25 mouse cellular contexts compared by ENCODE assay signal in the genomic region with DNA sequence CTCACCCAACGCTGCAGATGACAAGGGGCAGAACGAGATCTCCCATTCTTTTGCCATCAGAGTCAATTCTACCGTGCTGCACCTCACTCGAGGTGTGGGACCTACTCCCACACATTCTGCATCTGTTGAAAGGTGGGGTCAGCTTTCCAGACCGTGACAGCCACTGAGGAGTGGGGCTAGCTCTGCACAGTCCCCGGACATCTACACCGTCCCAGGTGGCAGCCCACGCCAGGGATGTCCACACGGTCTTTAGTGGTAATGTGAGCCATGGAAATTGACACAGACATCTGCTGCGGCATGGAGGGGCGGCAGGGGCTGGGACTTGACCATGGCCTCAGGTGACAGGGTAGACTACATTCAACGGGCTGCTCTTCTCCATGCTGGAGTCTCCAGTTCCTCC.
"Had no signal": no experiment of that assay in that cellular context is flagged by ENCODE, and none has a peak within 500 bp of the region (broad histone marks: within the 10 kb centered on the region; RNA-seq: fewer than 3 reads in every experiment).

No protein-coding gene starts in this region.

- H3K36me3 ChIP-seq: heart, embryonic 13.5 days; heart, embryonic 15.5 days; hindbrain, embryonic 13.5 days; hindbrain, embryonic 15.5 days; limb, embryonic 10.5 days; limb, embryonic 12.5 days; liver, embryonic 13.5 days; liver, embryonic 15.5 days had no signal

- H3K27me3 ChIP-seq: heart, embryonic 13.5 days; heart, embryonic 15.5 days; hindbrain, embryonic 13.5 days; hindbrain, embryonic 15.5 days; limb, embryonic 12.5 days; liver, embryonic 13.5 days; liver, embryonic 15.5 days had no signal

- DNase-seq: forebrain, postnatal 0 days; gastrocnemius, postnatal 14 days; gastrocnemius, postnatal 36 days; heart, adult 18-20 months; heart, postnatal 14 days; heart, postnatal 36 days; kidney, adult 11 months; kidney, postnatal 10 days; kidney, postnatal 36 days; layer of hippocampus, adult 9-11 months; liver; liver, embryonic 13.5 days; liver, postnatal 0 days had no signal

- H3K27ac ChIP-seq: heart, embryonic 13.5 days; heart, embryonic 15.5 days; hindbrain, embryonic 13.5 days; hindbrain, embryonic 15.5 days; hindbrain, postnatal 0 days; left cerebral cortex, adult 2 months; limb, embryonic 10.5 days; limb, embryonic 12.5 days; liver, embryonic 13.5 days; liver, embryonic 15.5 days had no signal

- H3K9ac ChIP-seq: forebrain, postnatal 0 days; heart, embryonic 13.5 days; heart, embryonic 15.5 days; hindbrain, embryonic 13.5 days; hindbrain, embryonic 15.5 days; limb, embryonic 12.5 days; liver, embryonic 13.5 days; liver, embryonic 15.5 days; liver, postnatal 0 days had no signal

- H3K9me3 ChIP-seq: heart, embryonic 13.5 days; heart, embryonic 15.5 days; hindbrain, embryonic 13.5 days; hindbrain, embryonic 15.5 days; limb, embryonic 10.5 days; limb, embryonic 12.5 days; liver, embryonic 13.5 days; liver, embryonic 15.5 days had no signal

- H3K4me2 ChIP-seq: heart, embryonic 11.5 days; heart, embryonic 13.5 days; heart, embryonic 15.5 days; hindbrain, embryonic 13.5 days; hindbrain, embryonic 15.5 days; limb, embryonic 12.5 days; liver, embryonic 11.5 days; liver, embryonic 13.5 days; liver, embryonic 15.5 days had no signal

- H3K4me1 ChIP-seq: heart, embryonic 15.5 days; hindbrain, embryonic 15.5 days; liver, embryonic 13.5 days; liver, embryonic 15.5 days had no signal

- H3K4me3 ChIP-seq: heart, embryonic 13.5 days; heart, embryonic 15.5 days; hindbrain, embryonic 13.5 days; hindbrain, embryonic 15.5 days; left cerebral cortex, adult 2 months; limb, embryonic 10.5 days; limb, embryonic 12.5 days; liver, embryonic 13.5 days; liver, embryonic 15.5 days had no signal

- ATAC-seq: forebrain, postnatal 0 days; hindbrain, postnatal 0 days; intestine, embryonic 16.5 days; liver, postnatal 0 days had no signal
